Mouse (Mus musculus) liver, adult 2 months (tissue): ENCODE results near the gene Plod2.

Source experiments
- CTCF ChIP-seq: fragments of 200-500 bp; IDR thresholded peaks from 2 replicates; pipeline ENCODE4 v1.5.1; 2011; ENCODE audit warnings: low read depth, low read length, control low read depth
- POLR2A ChIP-seq: fragments of 200-500 bp; IDR thresholded peaks from 2 replicates; pipeline ENCODE4 v1.6.1; 2011; ENCODE audit warnings: low read length, control low read depth; ENCODE audit not compliant: insufficient read depth; ENCODE audit errors: extremely low read depth

DNA sequence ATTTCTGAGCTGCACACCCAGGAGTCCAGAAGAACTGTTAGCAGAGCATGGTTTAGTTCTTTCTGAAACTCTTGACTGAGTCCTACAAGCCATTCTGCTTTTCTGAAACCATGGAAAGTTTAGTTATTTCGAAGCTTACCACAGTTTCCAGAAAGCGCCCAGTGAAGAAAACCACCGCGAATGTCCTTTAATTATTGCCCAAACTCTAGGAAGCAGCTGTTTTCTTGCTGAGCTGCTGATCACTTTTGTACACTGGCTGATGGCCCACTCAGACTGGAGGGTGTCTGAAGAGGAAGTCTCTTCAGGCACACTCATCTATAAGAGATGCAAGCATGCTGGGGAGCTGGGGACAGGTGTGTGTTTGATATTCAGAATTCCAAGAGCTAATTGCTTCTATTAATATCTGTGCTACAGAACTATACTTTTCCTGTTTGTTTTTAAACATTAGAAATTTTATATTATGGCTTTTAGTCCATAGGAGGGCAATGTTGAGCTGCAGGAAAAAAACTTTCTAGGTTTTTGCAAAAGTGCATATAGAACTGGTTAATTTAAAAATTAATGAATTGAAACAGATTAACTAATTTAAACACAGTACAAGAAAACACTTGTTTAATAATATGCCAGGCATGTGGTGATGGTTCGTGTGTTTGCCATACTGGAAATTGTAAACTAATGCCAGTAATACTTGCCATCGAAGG is 97.3 kb downstream of the Plod2 start:
- TF ChIP-seq CTCF: no peak
- no peak for TF ChIP-seq POLR2A
